Mouse (Mus musculus) E14TG2a.4 (cell line): Measurements from ENCODE around the gene Rab44.

Experiments
- CTCF ChIP-seq: conservative IDR thresholded peaks from 2 replicates; pipeline ENCODE4 v1.5.1; 2014; ENCODE audit warnings: low read length
- POU5F1 ChIP-seq: IDR thresholded peaks from 2 replicates; pipeline ENCODE4 v1.6.1; 2014; ENCODE audit warnings: low read length, borderline replicate concordance

GRCm38 (mm10) chr17:29172062-29172461 is 58.1 kb downstream of the Rab44 start:
- TF ChIP-seq CTCF = no peak
- TF ChIP-seq POU5F1 = no peak
